Mouse (Mus musculus) G1E (cell line): ENCODE results near the gene Fbxo6. TPM values are rescaled to one million over a fixed set of nuclear protein-coding genes. Genes with fewer than 3 reads are reported as not detected.

Experiments used
- ATAC-seq: 2 replicates; pipeline ENCODE4 v1.8.0; 2016; ENCODE audit warnings: mild to moderate bottlenecking; ENCODE audit not compliant: insufficient number of reproducible peaks, poor library complexity, low FRiP score, severe bottlenecking; ENCODE audit errors: extremely low read depth
- DNase-seq: peaks from one replicate; pipeline ENCODE4 v3.0.0; 2012; ENCODE audit warnings: low spot score
- H3K27me3 ChIP-seq: 2 replicates; pipeline ENCODE4 v1.6.1; 2012; ENCODE audit warnings: mild to moderate bottlenecking, low read length, inconsistent platforms; ENCODE audit not compliant: insufficient read depth
- H3K36me3 ChIP-seq: replicated peaks from 2 replicates; pipeline ENCODE3; 2012; ENCODE audit warnings: mild to moderate bottlenecking, inconsistent platforms
- H3K4me1 ChIP-seq: 2 replicates; pipeline ENCODE4 v1.6.1; 2012; ENCODE audit warnings: low read depth, low read length, inconsistent platforms, mixed read lengths; ENCODE audit not compliant: insufficient read depth
- H3K4me3 ChIP-seq: 2 replicates; pipeline ENCODE4 v1.5.1; 2012; ENCODE audit warnings: low read depth, mild to moderate bottlenecking, inconsistent platforms, low read length, moderate library complexity, mixed read lengths
- H3K9me3 ChIP-seq: replicated peaks from 2 replicates; pipeline ENCODE4 v1.6.1; 2012; ENCODE audit warnings: inconsistent platforms
- CTCF ChIP-seq: IDR thresholded peaks from 2 replicates; pipeline ENCODE4 v1.5.1; 2012; ENCODE audit warnings: low read depth, low read length, inconsistent platforms, mixed read lengths
- GATA1 ChIP-seq: IDR thresholded peaks from 2 replicates; pipeline ENCODE4 v1.6.1; 2012; ENCODE audit warnings: borderline replicate concordance, low read length, inconsistent platforms, mixed read lengths
- GATA2 ChIP-seq: IDR thresholded peaks from 2 replicates; pipeline ENCODE4 v1.6.1; 2012; ENCODE audit warnings: low read depth, low read length, inconsistent platforms, borderline replicate concordance
- POLR2AphosphoS5 ChIP-seq: IDR thresholded peaks from 2 replicates; pipeline ENCODE4 v1.6.1; 2012; ENCODE audit warnings: low read depth, low read length, inconsistent platforms; ENCODE audit not compliant: insufficient replicate concordance
- TAL1 ChIP-seq: conservative IDR thresholded peaks from 2 replicates; pipeline ENCODE4 v1.6.1; 2012; ENCODE audit warnings: low read depth, low read length, inconsistent platforms, mixed read lengths
- polyA plus RNA-seq: library from polyadenylated mRNA; stranded (reverse); fragments of >175 nt; gene quantifications from 2 replicates; pipeline ENCODE4 v1.2.3, GENCODE M21; 2012
- total RNA-seq, 2 experiments: library from RNA; stranded (forward) in 1 of 2; stranded (reverse) in 1 of 2; fragments of 200-1000 nt in 1 of 2; fragments of >200 nt in 1 of 2; fragmentation: Nextera tagmentation in 1 of 2; gene quantifications; 2 replicates each; pipeline ENCODE4 v1.2.3; 2014 to 2017

The Fbxo6 gene
- total and polyA plus RNA-seq, 3 experiments, result 34.1 to 108 (median 57.1) TPM

- Histone ChIP-seq H3K4me3 (no peak overlapping the region), H3K27me3 (peaks cover 31% of the 10 kb centered on the region; the same call in 1 of the 2 replicates), H3K9me3 (no peaks in the 10 kb centered on the region), H3K36me3 (no peaks in the 10 kb centered on the region), H3K4me1 (peaks cover 6% of the 10 kb centered on the region)
- TF ChIP-seq GATA2, result no peak
- TF ChIP-seq POLR2AphosphoS5, result no peak
- TF ChIP-seq GATA1, result no peak
- no peak for TF ChIP-seq CTCF
- no peak for TF ChIP-seq TAL1
- no peak for ATAC-seq
- DNase-seq, result no peak
These were observed 53.3 kb downstream of the Fbxo6 start for GRCm38 (mm10) chr4:148098666-148099065.

GRCm38 (mm10) chr4:148097936-148098335 is 54.0 kb downstream of the Fbxo6 start:
- no peaks in the 10 kb centered on the region for H3K9me3 ChIP-seq
- peaks cover 31% of the 10 kb centered on the region; the same call in 1 of the 2 replicates for H3K27me3 ChIP-seq
- no peak overlapping the region for H3K4me3 ChIP-seq
- peaks cover 6% of the 10 kb centered on the region for H3K4me1 ChIP-seq
- ATAC-seq (no peak), DNase-seq (no peak)
- no peaks in the 10 kb centered on the region for H3K36me3 ChIP-seq
- TF ChIP-seq TAL1, result no peak
- no peak for TF ChIP-seq GATA1
- no peak for TF ChIP-seq GATA2
- TF ChIP-seq POLR2AphosphoS5, result no peak
- TF ChIP-seq CTCF, result no peak

Other genes starting within 250 kb of the Fbxo6 start
- gene Mfn2, start 247.4 kb downstream of the Fbxo6 start, total RNA-seq (2014; fragmentation: Nextera tagmentation), result 18.6 and 21.0 TPM in 2 replicates
- gene Mfn2, start 247.4 kb downstream of the Fbxo6 start, total RNA-seq (2017), result 14.8 and 18.3 TPM in 2 replicates
- 14.6 and 18.9 TPM in 2 replicates for gene Mfn2, start 247.4 kb downstream of the Fbxo6 start, polyA plus RNA-seq
- 0.44 and 2.3 TPM in 2 replicates for gene Plod1, start 215.4 kb downstream of the Fbxo6 start, total RNA-seq (2014; fragmentation: Nextera tagmentation)
- 2.9 and 4.6 TPM in 2 replicates for gene Plod1, start 215.4 kb downstream of the Fbxo6 start, total RNA-seq (2017)
- 0.75 and 0.90 TPM in 2 replicates for gene Plod1, start 215.4 kb downstream of the Fbxo6 start, polyA plus RNA-seq
- gene 2510039O18Rik, start 211.2 kb downstream of the Fbxo6 start, total RNA-seq (2014; fragmentation: Nextera tagmentation), result 27.5 and 33.5 TPM in 2 replicates
- 31.5 and 37.2 TPM in 2 replicates for gene 2510039O18Rik, start 211.2 kb downstream of the Fbxo6 start, total RNA-seq (2017)
- gene 2510039O18Rik, start 211.2 kb downstream of the Fbxo6 start, polyA plus RNA-seq, result 84.0 and 84.6 TPM in 2 replicates
- gene Nppb, start 166.4 kb downstream of the Fbxo6 start, total RNA-seq (2014; fragmentation: Nextera tagmentation), result not detected in 2 replicates
- not detected in 2 replicates for gene Nppb, start 166.4 kb downstream of the Fbxo6 start, total RNA-seq (2017)
- not detected in 2 replicates for gene Nppb, start 166.4 kb downstream of the Fbxo6 start, polyA plus RNA-seq
- not detected in 2 replicates for gene Nppa, start 151.4 kb downstream of the Fbxo6 start, total RNA-seq (2014; fragmentation: Nextera tagmentation)
- gene Nppa, start 151.4 kb downstream of the Fbxo6 start, total RNA-seq (2017), result 0.17 TPM in 1 of 2 replicates, not detected in the other
- gene Nppa, start 151.4 kb downstream of the Fbxo6 start, polyA plus RNA-seq, result not detected in 2 replicates
- 20.1 and 21.0 TPM in 2 replicates for gene Clcn6, start 113.3 kb downstream of the Fbxo6 start, total RNA-seq (2014; fragmentation: Nextera tagmentation)
- gene Clcn6, start 113.3 kb downstream of the Fbxo6 start, total RNA-seq (2017), result 13.6 and 16.1 TPM in 2 replicates
- 5.2 and 6.2 TPM in 2 replicates for gene Clcn6, start 113.3 kb downstream of the Fbxo6 start, polyA plus RNA-seq
- 7.0 and 12.5 TPM in 2 replicates for gene Mthfr, start 113.1 kb downstream of the Fbxo6 start, total RNA-seq (2014; fragmentation: Nextera tagmentation)
- 7.3 and 9.4 TPM in 2 replicates for gene Mthfr, start 113.1 kb downstream of the Fbxo6 start, total RNA-seq (2017)
- gene Mthfr, start 113.1 kb downstream of the Fbxo6 start, polyA plus RNA-seq, result 6.3 and 9.2 TPM in 2 replicates
- 7.7 and 10.8 TPM in 2 replicates for gene Agtrap, start 64.1 kb downstream of the Fbxo6 start, total RNA-seq (2014; fragmentation: Nextera tagmentation)
- 9.4 and 10.7 TPM in 2 replicates for gene Agtrap, start 64.1 kb downstream of the Fbxo6 start, total RNA-seq (2017)
- gene Agtrap, start 64.1 kb downstream of the Fbxo6 start, polyA plus RNA-seq, result 4.5 and 6.4 TPM in 2 replicates
- gene Mad2l2, start 21.8 kb downstream of the Fbxo6 start, total RNA-seq (2014; fragmentation: Nextera tagmentation), result 25.1 and 40.0 TPM in 2 replicates
- gene Mad2l2, start 21.8 kb downstream of the Fbxo6 start, total RNA-seq (2017), result 9.4 and 14.9 TPM in 2 replicates
- gene Mad2l2, start 21.8 kb downstream of the Fbxo6 start, polyA plus RNA-seq, result 23.8 and 24.6 TPM in 2 replicates
- not detected in 2 replicates for gene Draxin, start 21.4 kb downstream of the Fbxo6 start, total RNA-seq (2014; fragmentation: Nextera tagmentation)
- under 0.01 and 0.16 TPM in 2 replicates for gene Draxin, start 21.4 kb downstream of the Fbxo6 start, total RNA-seq (2017)
- not detected in 2 replicates for gene Draxin, start 21.4 kb downstream of the Fbxo6 start, polyA plus RNA-seq
- 7.5 and 10.1 TPM in 2 replicates for gene Fbxo44, start 8.3 kb upstream of the Fbxo6 start, total RNA-seq (2014; fragmentation: Nextera tagmentation)
- 5.0 and 6.6 TPM in 2 replicates for gene Fbxo44, start 8.3 kb upstream of the Fbxo6 start, total RNA-seq (2017)
- gene Fbxo44, start 8.3 kb upstream of the Fbxo6 start, polyA plus RNA-seq, result 3.0 and 3.3 TPM in 2 replicates
- not detected in 2 replicates for gene Fbxo2, start 8.5 kb upstream of the Fbxo6 start, total RNA-seq (2014; fragmentation: Nextera tagmentation)
- gene Fbxo2, start 8.5 kb upstream of the Fbxo6 start, total RNA-seq (2017), result 0.49 and 0.64 TPM in 2 replicates
- 0.12 and 0.44 TPM in 2 replicates for gene Fbxo2, start 8.5 kb upstream of the Fbxo6 start, polyA plus RNA-seq
- not detected in 2 replicates for gene Disp3, start 135.8 kb upstream of the Fbxo6 start, total RNA-seq (2014; fragmentation: Nextera tagmentation)
- not detected in 2 replicates for gene Disp3, start 135.8 kb upstream of the Fbxo6 start, total RNA-seq (2017)
- 0.01 TPM in 1 of 2 replicates, not detected in the other for gene Disp3, start 135.8 kb upstream of the Fbxo6 start, polyA plus RNA-seq